ENCODE assay signal across 18 mouse cellular contexts in genomic region chr12:53514885-53515284, GRCm38 (mm10).
A peak's percentile ranks its signal among the peaks of the same experiment; 100 is the strongest.
DNase-seq lines count a peak whose midpoint lies in the region; ATAC-seq lines count a peak whose summit lies in the region.
"Had no signal": no experiment of that assay in that cellular context is flagged by ENCODE, and none has a peak within 500 bp of the region (broad histone marks: within the 10 kb centered on the region; RNA-seq: fewer than 3 reads in every experiment).

No protein-coding gene starts in this region.

- H3K4me3 ChIP-seq in forebrain, embryonic 12.5 days (replicated peaks), result no peak overlapping the region
- no peak overlapping the region for H3K4me3 ChIP-seq in forebrain, embryonic 11.5 days (ENCODE audit: low read depth, low read length)
- H3K4me3 ChIP-seq: erythroblast, embryonic 14.5 days; intestine, embryonic 15.5 days; kidney, embryonic 15.5 days; limb, embryonic 13.5 days; myocyte had no signal

- H3K36me3 ChIP-seq in forebrain, embryonic 12.5 days (replicated peaks), result no peaks in the 10 kb centered on the region
- H3K36me3 ChIP-seq in forebrain, embryonic 11.5 days (ENCODE audit: control insufficient read depth, insufficient read depth, low read length), result no peaks in the 10 kb centered on the region
- H3K36me3 ChIP-seq: intestine, embryonic 15.5 days; kidney, embryonic 15.5 days; limb, embryonic 13.5 days had no signal

- H3K9ac ChIP-seq in forebrain, embryonic 12.5 days, result no peak overlapping the region
- no peak overlapping the region for H3K9ac ChIP-seq in forebrain, embryonic 11.5 days (ENCODE audit: low read length)
- H3K9ac ChIP-seq: intestine, embryonic 15.5 days; kidney, embryonic 15.5 days; limb, embryonic 13.5 days had no signal

- no peak for DNase-seq in forebrain, embryonic 11.5 days (ENCODE audit: low spot score)
- DNase-seq in left cerebral cortex, postnatal 25 days (ENCODE audit: low spot score in 2 of 2), result peak; percentile 6
- DNase-seq in left cerebral cortex, adult 18-20 months (ENCODE audit: low spot score in 2 of 2), result no peak
- DNase-seq in right cerebral cortex, adult 2 months (ENCODE audit: low spot score in 2 of 2), result peak; percentile 10 to 11
- DNase-seq in right cerebral cortex, postnatal 36 days (ENCODE audit: low spot score in 2 of 2), result no peak
- no peak for DNase-seq in gastrocnemius, adult 18-20 months (ENCODE audit: low spot score)
- no peak for DNase-seq in heart, postnatal 10 days
- DNase-seq: cerebellum, adult 11-12 months; cerebellum, postnatal 25 days; right cerebral cortex, postnatal 4 days; thymus, postnatal 25 days had no signal

- no peaks in the 10 kb centered on the region for H3K9me3 ChIP-seq in forebrain, embryonic 12.5 days
- no peaks in the 10 kb centered on the region; the same call in 1 of the 2 replicates for H3K9me3 ChIP-seq in forebrain, embryonic 11.5 days (ENCODE audit: control insufficient read depth, low read length)
- H3K9me3 ChIP-seq: intestine, embryonic 15.5 days; kidney, embryonic 15.5 days; limb, embryonic 13.5 days had no signal

- no peaks in the 10 kb centered on the region for H3K27me3 ChIP-seq in forebrain, embryonic 12.5 days
- H3K27me3 ChIP-seq in forebrain, embryonic 11.5 days (ENCODE audit: control insufficient read depth, insufficient read depth, low read length), result no peaks in the 10 kb centered on the region
- H3K27me3 ChIP-seq: intestine, embryonic 15.5 days; kidney, embryonic 15.5 days; limb, embryonic 13.5 days had no signal

- WGBS in forebrain, embryonic 12.5 days, result 58% methylated on average over 4 of the region's 4 CpGs
- 80% methylated on average over 4 of the region's 4 CpGs for WGBS in forebrain, embryonic 11.5 days

- no peak overlapping the region for H3K4me2 ChIP-seq in forebrain, embryonic 12.5 days
- no peak overlapping the region for H3K4me2 ChIP-seq in forebrain, embryonic 11.5 days (ENCODE audit: low read depth, low read length, severe bottlenecking)
- H3K4me2 ChIP-seq: heart, embryonic 11.5 days; intestine, embryonic 15.5 days; kidney, embryonic 15.5 days; limb, embryonic 13.5 days had no signal

- H3K27ac ChIP-seq in forebrain, embryonic 12.5 days, result 0 out of 2 replicates have a peak overlapping the region, but pooled peaks have one; percentile 42
- no peak overlapping the region for H3K27ac ChIP-seq in forebrain, embryonic 11.5 days (ENCODE audit: low read depth, low read length)
- H3K27ac ChIP-seq: intestine, embryonic 15.5 days; kidney, embryonic 15.5 days; limb, embryonic 13.5 days had no signal

- ATAC-seq in forebrain, embryonic 12.5 days (ENCODE audit: low FRiP score), result no peak
- ATAC-seq in forebrain, embryonic 11.5 days (replicated peaks; ENCODE audit: low FRiP score), result no peak
- ATAC-seq: intestine, embryonic 15.5 days had no signal

- peaks cover 2% of the 10 kb centered on the region; the same call in 1 of the 2 replicates for H3K4me1 ChIP-seq in forebrain, embryonic 12.5 days
- H3K4me1 ChIP-seq in forebrain, embryonic 11.5 days (replicated peaks; ENCODE audit: control insufficient read depth, insufficient read depth, low read length), result no peaks in the 10 kb centered on the region
- H3K4me1 ChIP-seq: intestine, embryonic 15.5 days; kidney, embryonic 15.5 days; limb, embryonic 13.5 days had no signal

- intact Hi-C loops in left cerebral cortex, postnatal 25 days (cut with DNase I), result no loop called here
- intact Hi-C loops in heart, postnatal 10 days (cut with DNase I), result no loop called here

Comparison
In these comparisons a context has a peak if more than half of its experiments do, and no peak if none do; other contexts are left out.
1. DNase-seq: peak in left cerebral cortex, postnatal 25 days (2 of 2) and right cerebral cortex, adult 2 months (2 of 2); none in forebrain, embryonic 11.5 days (single experiment), left cerebral cortex, adult 18-20 months (0 of 2), right cerebral cortex, postnatal 36 days (0 of 2), gastrocnemius, adult 18-20 months (single experiment) and heart, postnatal 10 days (0 of 2).